Mouse (Mus musculus) thymus, adult 2 months (tissue): ENCODE results near the gene Tnfrsf8. TPM values are rescaled to one million over a fixed set of nuclear protein-coding genes. Genes with fewer than 3 reads are reported as not detected.
A peak's percentile ranks its signal among the peaks of the same experiment; 100 is the strongest.

Experiments used
- DNase-seq: peaks from one replicate; pipeline ENCODE4 v3.0.0; 2021
- H3K27ac ChIP-seq: fragments of 200-500 bp; 2 replicates; pipeline ENCODE4 v1.5.1; 2012; ENCODE audit warnings: low read length, control low read depth; ENCODE audit not compliant: control insufficient read depth, insufficient read depth
- H3K27me3 ChIP-seq: fragments of 200-500 bp; 2 replicates; pipeline ENCODE4 v1.6.1; 2012; ENCODE audit warnings: mild to moderate bottlenecking, low read length, moderate library complexity, mixed read lengths; ENCODE audit not compliant: control insufficient read depth, insufficient read depth
- H3K36me3 ChIP-seq: fragments of 200-500 bp; 2 replicates; pipeline ENCODE4 v1.6.1; 2012; ENCODE audit warnings: mild to moderate bottlenecking, low read length, moderate library complexity; ENCODE audit not compliant: control insufficient read depth, insufficient read depth
- H3K4me1 ChIP-seq: fragments of 200-500 bp; replicated peaks from 2 replicates; pipeline ENCODE4 v1.6.1; 2012; ENCODE audit warnings: low read length; ENCODE audit not compliant: control insufficient read depth, insufficient read depth
- H3K4me3 ChIP-seq: fragments of 200-500 bp; 2 replicates; pipeline ENCODE4 v1.5.1; 2012; ENCODE audit warnings: mild to moderate bottlenecking, low read length, control low read depth, moderate library complexity; ENCODE audit not compliant: control insufficient read depth, insufficient read depth
- CTCF ChIP-seq: fragments of 200-500 bp; IDR thresholded peaks from 2 replicates; pipeline ENCODE4 v1.5.1; 2012; ENCODE audit warnings: mild to moderate bottlenecking, control low read depth, low read length, moderate library complexity, borderline replicate concordance; ENCODE audit not compliant: control insufficient read depth, poor library complexity, insufficient read depth; ENCODE audit errors: extremely low read depth
- POLR2A ChIP-seq: fragments of 200-500 bp; IDR thresholded peaks from 2 replicates; pipeline ENCODE4 v1.6.1; 2012; ENCODE audit warnings: mild to moderate bottlenecking, low read length, control low read depth, moderate library complexity; ENCODE audit not compliant: control insufficient read depth, poor library complexity, insufficient read depth; ENCODE audit errors: extremely low read depth
- WGBS: fragments of 180-500 bp; shearing (Covaris S2); methylation state at CpG from one replicate; pipeline ENCODE4 v1.1.7; 2018; 5-methylcytosine and 5-hydroxymethylcytosine counted together
- polyA plus RNA-seq: library from polyadenylated mRNA; depleted of rRNA; stranded (reverse); fragments of >200 nt; gene quantifications from 2 replicates; pipeline ENCODE4 v1.2.3, GENCODE M21; 2012

Gene Tnfrsf8
- polyA plus RNA-seq, 1 experiment, result 12.2 TPM

GRCm38 (mm10) chr4:145300210-145300927 lies 14.6 kb downstream of the Tnfrsf8 start:
- Histone ChIP-seq H3K4me3 (no peak overlapping the region), H3K27me3 (no peaks in the 10 kb centered on the region), H3K27ac (peak overlapping the region; percentile 9; the same call in 1 of the 2 replicates), H3K4me1 (peaks cover 36% of the 10 kb centered on the region), H3K36me3 (no peaks in the 10 kb centered on the region)
- TF ChIP-seq CTCF (no peak), POLR2A (no peak)
- DNase-seq, result peak; percentile 64
- 7% methylated on average over 11 of the region's 12 CpGs for WGBS

- H3K27ac ChIP-seq, result no peak overlapping the region
- no peak for TF ChIP-seq CTCF
- TF ChIP-seq POLR2A, result no peak
- WGBS, result 95% methylated on average over 8 of the region's 8 CpGs
- peaks cover 36% of the 10 kb centered on the region for H3K4me1 ChIP-seq
- H3K36me3 ChIP-seq, result no peaks in the 10 kb centered on the region
- no peak for DNase-seq
- H3K27me3 ChIP-seq, result no peaks in the 10 kb centered on the region
- no peak overlapping the region for H3K4me3 ChIP-seq
These were observed 15.6 kb downstream of the Tnfrsf8 start for GRCm38 (mm10) chr4:145299355-145299754.

DNA sequence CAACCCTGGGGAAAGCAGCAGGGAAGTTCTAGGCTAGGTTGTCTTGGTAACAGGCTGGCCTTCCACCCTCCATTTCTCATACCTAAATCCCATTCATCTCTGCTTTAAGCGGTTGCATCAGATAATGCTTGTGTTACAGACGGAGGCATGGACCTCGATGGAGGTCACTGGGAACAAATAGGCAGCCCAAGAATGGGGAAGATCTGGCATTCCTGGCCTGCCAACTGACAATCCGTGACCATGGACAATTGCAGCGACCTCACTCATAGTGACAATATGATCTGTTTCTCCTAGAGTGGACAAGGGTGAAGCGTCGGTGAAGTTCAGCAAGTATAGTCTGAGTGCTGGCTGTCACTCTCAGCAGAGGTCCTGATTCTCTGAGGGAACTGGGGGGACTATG lies 16.1 kb downstream of the Tnfrsf8 start:
- 97% methylated on average over 7 of the region's 7 CpGs for WGBS

GRCm38 (mm10) chr4:145295589-145296300 lies 19.2 kb downstream of the Tnfrsf8 start:
- Histone ChIP-seq H3K27me3 (no peaks in the 10 kb centered on the region), H3K4me3 (no peak overlapping the region), H3K27ac (no peak overlapping the region), H3K4me1 (peaks cover 13% of the 10 kb centered on the region), H3K36me3 (no peaks in the 10 kb centered on the region)
- WGBS, result 55% methylated on average over 5 of the region's 5 CpGs
- DNase-seq, result peak; percentile 80
- no peak for TF ChIP-seq POLR2A
- peak; percentile 30; the same call in 1 of the 2 replicates for TF ChIP-seq CTCF

More for the DNA sequence above, 16.1 kb downstream of the Tnfrsf8 start:
- Histone ChIP-seq H3K4me1 (peaks cover 36% of the 10 kb centered on the region), H3K27me3 (no peaks in the 10 kb centered on the region), H3K36me3 (no peaks in the 10 kb centered on the region), H3K4me3 (no peak overlapping the region), H3K27ac (no peak overlapping the region)
- no peak for DNase-seq
- TF ChIP-seq CTCF, result no peak
- TF ChIP-seq POLR2A, result no peak

DNA sequence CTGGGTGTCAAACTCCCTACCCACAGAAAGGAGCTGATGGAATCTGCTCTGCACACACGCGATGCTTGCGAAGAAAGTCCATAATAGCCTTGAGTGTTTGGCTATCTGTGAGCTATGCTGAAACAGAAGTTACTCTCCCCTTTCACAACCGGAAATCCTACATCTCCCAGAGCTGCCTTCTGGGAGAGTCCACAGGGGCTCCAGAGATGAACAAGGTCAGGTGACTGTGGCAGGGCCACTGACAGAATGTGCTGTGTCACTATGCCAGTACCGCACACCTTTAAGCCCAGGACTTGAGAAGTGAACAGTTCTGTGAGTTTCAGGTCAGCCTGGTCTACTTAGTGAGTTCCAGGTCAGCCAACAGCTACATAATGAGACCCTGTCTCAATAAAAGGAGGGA lies 20.4 kb downstream of the Tnfrsf8 start:
- Histone ChIP-seq H3K4me1 (0 out of 2 replicates have a peak, but pooled peaks cover 4% of the 10 kb centered on the region), H3K27ac (no peak overlapping the region), H3K36me3 (no peaks in the 10 kb centered on the region), H3K4me3 (no peak overlapping the region), H3K27me3 (no peaks in the 10 kb centered on the region)
- TF ChIP-seq CTCF (no peak), POLR2A (no peak)
- DNase-seq, result no peak
- WGBS, result 92% methylated on average over 5 of the region's 5 CpGs

GRCm38 (mm10) chr4:145286369-145287120 lies 28.4 kb downstream of the Tnfrsf8 start:
- no peak overlapping the region for H3K4me3 ChIP-seq
- DNase-seq, result peak; percentile 79
- no peaks in the 10 kb centered on the region for H3K4me1 ChIP-seq
- TF ChIP-seq CTCF (no peak), POLR2A (no peak)
- no peaks in the 10 kb centered on the region for H3K36me3 ChIP-seq
- WGBS, result 49% methylated on average over 4 of the region's 4 CpGs
- no peak overlapping the region for H3K27ac ChIP-seq
- no peaks in the 10 kb centered on the region for H3K27me3 ChIP-seq
